Mouse (Mus musculus): ENCODE measurements around the gene Fam20a.

GRCm38 (mm10) chr11:109769091-109769490 is 47.0 kb upstream of the Fam20a start:
- TF ChIP-seq ZC3H11A (IDR thresholded peaks at IDR 0.05; ENCODE audit: low read depth, low read length) (no peak), ZNF384 (IDR thresholded peaks at IDR 0.05; ENCODE audit: low read depth, low read length) (no peak), CTCF (IDR thresholded peaks at IDR 0.05 in 2 of 3, conservative IDR thresholded peaks at IDR 0.05 in 1 of 3; ENCODE audit: control insufficient read depth in 1 of 3, insufficient read depth in 1 of 3, low read depth in 2 of 3, low read length in 3 of 3, poor library complexity in 1 of 3, severe bottlenecking in 1 of 3) (no peak)
